Mouse (Mus musculus): ENCODE measurements at regions not wholly inside any gene's neighbourhood (a gene's known extent, or its start where the extent isn't known, plus 50 kb on each side); places are given as distances from the start of the nearest gene placed in this dataset.

GRCm38 (mm10) chr5:7428291-7428690 is 83.7 kb upstream of the Zfp804b start:
- Histone ChIP-seq H3K27ac (no peak overlapping the region), H3K4me1 (replicated peaks) (no peaks in the 10 kb centered on the region), H3K36me3 (no peaks in the 10 kb centered on the region), H3K9me3 (no peaks in the 10 kb centered on the region), H3K4me2 (no peak overlapping the region), H3K9ac (replicated peaks) (no peak overlapping the region), H3K27me3 (no peaks in the 10 kb centered on the region), H3K4me3 (replicated peaks) (no peak overlapping the region)
- WGBS = 46% methylated on average over 5 of the region's 5 CpGs
- no peak for ATAC-seq (ENCODE audit: insufficient number of reproducible peaks, insufficient read depth, low FRiP score, low TSS enrichment, low read depth)

GRCm38 (mm10) chr5:7436461-7436860 is 91.9 kb upstream of the Zfp804b start:
- no peak overlapping the region for H3K27ac ChIP-seq
- H3K4me2 ChIP-seq = no peak overlapping the region
- no peaks in the 10 kb centered on the region for H3K9me3 ChIP-seq
- no peak overlapping the region for H3K4me3 ChIP-seq (replicated peaks)
- WGBS = 69% methylated on average over 2 of the region's 2 CpGs
- H3K4me1 ChIP-seq (replicated peaks) = no peaks in the 10 kb centered on the region
- ATAC-seq (ENCODE audit: insufficient number of reproducible peaks, insufficient read depth, low FRiP score, low TSS enrichment, low read depth) = no peak
- H3K27me3 ChIP-seq = no peaks in the 10 kb centered on the region
- H3K36me3 ChIP-seq = no peaks in the 10 kb centered on the region
- H3K9ac ChIP-seq (replicated peaks) = no peak overlapping the region

- Histone ChIP-seq H3K9ac (replicated peaks) (no peak overlapping the region), H3K9me3 (no peaks in the 10 kb centered on the region), H3K27ac (no peak overlapping the region), H3K4me2 (no peak overlapping the region), H3K4me3 (replicated peaks) (no peak overlapping the region), H3K36me3 (no peaks in the 10 kb centered on the region), H3K4me1 (replicated peaks) (no peaks in the 10 kb centered on the region), H3K27me3 (no peaks in the 10 kb centered on the region)
- 68% methylated on average over 2 of the region's 2 CpGs for WGBS
- no peak for ATAC-seq (ENCODE audit: insufficient number of reproducible peaks, insufficient read depth, low FRiP score, low TSS enrichment, low read depth)
Measured at GRCm38 (mm10) chr5:7448001-7448400, 103.4 kb upstream of the Zfp804b start.

DNA sequence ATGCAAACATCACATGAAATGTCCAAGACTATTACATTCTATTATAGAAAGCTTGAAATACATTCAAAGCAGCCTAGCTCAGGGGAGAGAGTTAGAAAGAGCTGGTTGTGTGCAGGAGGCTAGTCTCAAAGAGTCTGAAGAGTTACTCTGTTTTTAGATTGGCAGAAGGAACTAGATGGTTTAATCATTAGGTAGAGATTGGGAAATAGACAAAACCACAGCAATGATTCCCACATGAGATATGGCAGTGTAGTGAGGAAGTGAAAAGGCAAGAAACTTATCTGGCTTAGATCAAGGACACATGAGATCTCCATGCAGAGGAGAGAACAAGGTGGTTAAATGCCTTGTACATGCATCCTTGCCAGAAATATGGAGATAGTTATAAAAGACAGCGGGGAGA is 110.3 kb upstream of the Zfp804b start:
- no peak for ATAC-seq (ENCODE audit: insufficient number of reproducible peaks, insufficient read depth, low FRiP score, low TSS enrichment, low read depth)
- Histone ChIP-seq H3K4me2 (no peak overlapping the region), H3K4me1 (replicated peaks) (no peaks in the 10 kb centered on the region), H3K27me3 (no peaks in the 10 kb centered on the region), H3K27ac (no peak overlapping the region), H3K4me3 (replicated peaks) (no peak overlapping the region), H3K9ac (replicated peaks) (no peak overlapping the region), H3K9me3 (no peaks in the 10 kb centered on the region), H3K36me3 (no peaks in the 10 kb centered on the region)
- WGBS = 95% methylated on average over 1 of the region's 1 CpGs

GRCm38 (mm10) chr5:7457102-7457501 is 112.5 kb upstream of the Zfp804b start:
- no peak for ATAC-seq (ENCODE audit: insufficient number of reproducible peaks, insufficient read depth, low FRiP score, low TSS enrichment, low read depth)
- Histone ChIP-seq H3K4me3 (replicated peaks) (no peak overlapping the region), H3K27ac (no peak overlapping the region), H3K36me3 (no peaks in the 10 kb centered on the region), H3K4me2 (no peak overlapping the region), H3K27me3 (no peaks in the 10 kb centered on the region), H3K9me3 (no peaks in the 10 kb centered on the region), H3K4me1 (replicated peaks) (no peaks in the 10 kb centered on the region), H3K9ac (replicated peaks) (no peak overlapping the region)
- WGBS = 73% methylated on average over 3 of the region's 3 CpGs

GRCm38 (mm10) chr5:7489150-7489549 is 144.6 kb upstream of the Zfp804b start:
- WGBS = 58% methylated on average over 2 of the region's 2 CpGs
- H3K27ac ChIP-seq = no peak overlapping the region
- H3K4me1 ChIP-seq (replicated peaks) = no peaks in the 10 kb centered on the region
- H3K27me3 ChIP-seq = no peaks in the 10 kb centered on the region
- H3K4me2 ChIP-seq = no peak overlapping the region
- H3K36me3 ChIP-seq = no peaks in the 10 kb centered on the region
- ATAC-seq (ENCODE audit: insufficient number of reproducible peaks, insufficient read depth, low FRiP score, low TSS enrichment, low read depth) = no peak
- no peak overlapping the region for H3K4me3 ChIP-seq (replicated peaks)
- no peak overlapping the region for H3K9ac ChIP-seq (replicated peaks)
- H3K9me3 ChIP-seq = no peaks in the 10 kb centered on the region

- 68% methylated on average over 3 of the region's 3 CpGs for WGBS
Measured at GRCm38 (mm10) chr5:7489602-7490001, 145.0 kb upstream of the Zfp804b start.

GRCm38 (mm10) chr5:7517520-7518181 is 173.1 kb upstream of the Zfp804b start:
- Histone ChIP-seq H3K27me3 (no peaks in the 10 kb centered on the region), H3K27ac (no peak overlapping the region), H3K4me2 (no peak overlapping the region), H3K4me1 (replicated peaks) (no peaks in the 10 kb centered on the region), H3K9ac (replicated peaks) (no peak overlapping the region), H3K4me3 (replicated peaks) (no peak overlapping the region), H3K9me3 (no peaks in the 10 kb centered on the region), H3K36me3 (no peaks in the 10 kb centered on the region)
- no peak for ATAC-seq (ENCODE audit: insufficient number of reproducible peaks, insufficient read depth, low FRiP score, low TSS enrichment, low read depth)
- 30% methylated on average over 3 of the region's 3 CpGs for WGBS

More at GRCm38 (mm10) chr5:7489602-7490001, 145.0 kb upstream of the Zfp804b start:
- no peak overlapping the region for H3K9ac ChIP-seq (replicated peaks)
- H3K27me3 ChIP-seq = no peaks in the 10 kb centered on the region
- H3K27ac ChIP-seq = no peak overlapping the region
- no peaks in the 10 kb centered on the region for H3K4me1 ChIP-seq (replicated peaks)
- no peak for ATAC-seq (ENCODE audit: insufficient number of reproducible peaks, insufficient read depth, low FRiP score, low TSS enrichment, low read depth)
- H3K4me2 ChIP-seq = no peak overlapping the region
- no peaks in the 10 kb centered on the region for H3K9me3 ChIP-seq
- H3K4me3 ChIP-seq (replicated peaks) = no peak overlapping the region
- H3K36me3 ChIP-seq = no peaks in the 10 kb centered on the region

DNA sequence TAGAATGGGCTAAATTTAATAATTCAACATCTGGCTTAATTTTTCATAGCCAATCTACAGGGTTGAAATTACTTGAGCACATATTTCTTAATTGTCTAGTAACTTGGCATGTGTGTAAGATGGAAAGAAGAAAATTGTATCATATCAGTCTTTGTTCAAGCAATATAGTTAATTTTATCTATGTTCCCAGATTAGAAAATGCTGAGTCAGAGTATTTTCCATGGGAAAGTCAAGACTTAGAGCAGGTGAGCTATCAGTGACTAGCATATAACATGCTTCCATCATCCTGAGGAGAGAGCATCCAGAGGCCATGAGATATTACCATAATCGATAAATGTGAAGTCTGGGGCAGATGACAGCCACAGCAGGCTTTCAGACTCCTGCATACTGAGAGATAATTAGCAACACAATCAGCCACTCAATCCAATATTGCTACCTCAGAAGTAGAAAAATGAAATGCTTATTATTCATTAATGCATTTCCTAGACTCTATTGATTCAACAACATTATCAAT is 188.2 kb upstream of the Zfp804b start:
- ATAC-seq (ENCODE audit: insufficient number of reproducible peaks, insufficient read depth, low FRiP score, low TSS enrichment, low read depth) = no peak

DNA sequence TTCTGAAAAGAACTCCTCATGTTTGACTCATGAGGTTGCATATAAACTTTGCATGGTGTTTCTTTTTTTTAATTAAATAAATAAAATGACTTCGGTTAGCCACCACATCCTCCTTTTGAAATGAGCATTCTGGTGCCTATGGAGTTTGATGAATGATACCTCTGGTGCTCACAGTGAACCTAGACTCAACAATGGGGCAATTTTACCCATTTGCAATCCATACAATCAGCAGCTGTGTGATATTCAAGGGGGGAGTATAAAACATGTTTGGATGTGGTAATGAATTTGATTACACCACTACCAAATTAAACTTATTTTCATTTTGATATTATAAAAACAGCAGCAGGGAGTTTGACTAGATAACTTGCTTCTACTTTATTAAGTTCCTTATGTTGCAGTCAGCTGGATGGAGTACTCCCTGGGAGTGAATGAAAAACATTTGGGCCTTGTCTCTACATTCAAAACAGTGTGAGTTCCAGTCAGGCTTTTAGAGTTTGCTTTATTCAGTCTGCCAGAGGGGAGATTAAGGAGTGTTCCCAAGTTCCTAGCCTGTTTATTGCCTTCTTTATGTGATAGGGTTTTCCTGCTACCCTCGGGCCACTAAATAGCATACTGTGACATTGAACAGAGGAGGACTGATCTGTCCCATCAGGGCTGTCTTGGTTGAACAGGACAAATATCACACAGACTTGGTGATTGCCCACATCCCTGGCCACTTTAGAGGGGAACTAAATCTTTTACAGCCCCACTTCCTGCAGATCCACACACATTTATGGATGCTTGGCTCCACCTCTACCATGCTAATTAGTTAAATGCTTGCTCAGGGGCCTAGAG is 195.5 kb upstream of the Zfp804b start:
- peak; percentile 92 for ATAC-seq (ENCODE audit: insufficient number of reproducible peaks, insufficient read depth, low FRiP score, low TSS enrichment, low read depth)
- H3K4me2 ChIP-seq = no peak overlapping the region

More for the DNA sequence above, 188.2 kb upstream of the Zfp804b start:
- H3K27ac ChIP-seq = no peak overlapping the region
- no peak overlapping the region for H3K9ac ChIP-seq (replicated peaks)
- H3K4me1 ChIP-seq (replicated peaks) = no peaks in the 10 kb centered on the region
- H3K9me3 ChIP-seq = no peaks in the 10 kb centered on the region
- H3K27me3 ChIP-seq = no peaks in the 10 kb centered on the region
- no peak overlapping the region for H3K4me3 ChIP-seq (replicated peaks)
- H3K36me3 ChIP-seq = no peaks in the 10 kb centered on the region
- no peak overlapping the region for H3K4me2 ChIP-seq
- 89% methylated on average over 1 of the region's 1 CpGs for WGBS

GRCm38 (mm10) chr5:7540646-7541038 is 196.1 kb upstream of the Zfp804b start:
- no peaks in the 10 kb centered on the region for H3K27me3 ChIP-seq
- no peak overlapping the region for H3K4me2 ChIP-seq
- peak overlapping the region; percentile 59; the same call in 1 of the 2 replicates for H3K27ac ChIP-seq
- peaks cover 6% of the 10 kb centered on the region for H3K4me1 ChIP-seq (replicated peaks)
- no peak overlapping the region for H3K4me3 ChIP-seq (replicated peaks)
- no peaks in the 10 kb centered on the region for H3K9me3 ChIP-seq
- 30% methylated on average over 4 of the region's 4 CpGs for WGBS
- H3K9ac ChIP-seq (replicated peaks) = no peak overlapping the region
- H3K36me3 ChIP-seq = no peaks in the 10 kb centered on the region
- peak; percentile 58; the same call in 1 of the 2 replicates for ATAC-seq (ENCODE audit: insufficient number of reproducible peaks, insufficient read depth, low FRiP score, low TSS enrichment, low read depth)

More for the DNA sequence above, 195.5 kb upstream of the Zfp804b start:
- peak overlapping the region; percentile 59; the same call in 1 of the 2 replicates for H3K27ac ChIP-seq
- 42% methylated on average over 2 of the region's 2 CpGs for WGBS
- H3K9ac ChIP-seq (replicated peaks) = no peak overlapping the region
- H3K9me3 ChIP-seq = no peaks in the 10 kb centered on the region
- H3K27me3 ChIP-seq = no peaks in the 10 kb centered on the region
- H3K36me3 ChIP-seq = no peaks in the 10 kb centered on the region
- peaks cover 6% of the 10 kb centered on the region for H3K4me1 ChIP-seq (replicated peaks)
- H3K4me3 ChIP-seq (replicated peaks) = no peak overlapping the region
